Mouse (Mus musculus) heart, adult 2 months (tissue): Measurements from ENCODE around the gene Bmper.

Experiments used
- CTCF ChIP-seq: fragments of 200-600 bp; IDR thresholded peaks from 2 replicates; pipeline ENCODE4 v1.8.1; 2022; ENCODE audit warnings: antibody characterized with exemption, mild to moderate bottlenecking, moderate library complexity
- EP300 ChIP-seq: fragments of 200-500 bp; IDR thresholded peaks from 2 replicates; pipeline ENCODE4 v1.6.1; 2011; ENCODE audit warnings: low read depth, low read length, control low read depth; ENCODE audit not compliant: insufficient read depth

DNA sequence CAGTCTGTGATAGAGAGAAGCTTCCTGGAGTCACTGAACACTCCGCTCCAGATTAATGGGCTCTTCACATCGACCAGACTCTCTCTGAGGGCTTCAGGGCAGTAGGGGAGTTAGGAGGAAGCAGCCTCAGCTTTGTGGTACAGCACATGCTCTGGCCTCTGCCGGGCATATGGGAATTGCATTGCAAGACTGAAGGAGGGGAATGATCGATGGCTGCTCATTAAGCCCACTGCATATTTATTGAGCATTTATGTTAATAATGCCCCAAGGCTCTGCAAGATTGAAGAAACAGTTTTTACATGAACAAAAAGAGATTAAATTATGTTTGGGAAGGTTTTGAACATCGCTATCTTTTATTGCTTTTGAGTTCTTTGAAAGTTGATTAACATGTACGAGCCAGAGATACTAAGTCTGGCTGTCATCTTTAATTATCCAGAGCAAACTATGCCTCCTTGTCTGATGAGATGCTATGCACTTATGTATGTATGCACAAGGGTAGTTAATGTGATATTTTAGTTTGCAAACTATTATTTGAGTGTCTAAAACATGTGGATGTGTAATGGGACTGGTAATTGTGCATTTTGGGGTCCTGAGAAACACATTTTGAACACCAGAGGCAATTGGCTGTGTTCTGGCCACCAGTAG, 13.9 kb downstream of the Bmper start:
- TF ChIP-seq CTCF (no peak), EP300 (no peak)
